Mouse (Mus musculus) neural tube, embryonic 13.5 days (tissue): ENCODE measurements at regions not wholly inside any gene's neighbourhood (a gene's known extent, or its start where the extent isn't known, plus 50 kb on each side); places are given as distances from the start of the nearest gene placed in this dataset.

Experiments
- ATAC-seq: fragments of 200-750 bp; cut with Nextera tagmentation; 2 replicates; pipeline ENCODE4 v1.8.0; 2017; ENCODE audit warnings: low read depth, mild to moderate bottlenecking, moderate TSS enrichment, moderate library complexity
- H3K27ac ChIP-seq: fragments of 300-500 bp; sonication (generic); replicated peaks from 2 replicates; pipeline ENCODE4 v1.5.1; 2015; ENCODE audit warnings: moderate library complexity, mild to moderate bottlenecking, inconsistent platforms
- H3K27me3 ChIP-seq: fragments of 300-500 bp; sonication (generic); 2 replicates; pipeline ENCODE4 v1.6.1; 2015; ENCODE audit warnings: mild to moderate bottlenecking, inconsistent platforms
- H3K36me3 ChIP-seq: fragments of 300-500 bp; sonication (generic); 2 replicates; pipeline ENCODE4 v1.6.1; 2015; ENCODE audit warnings: mild to moderate bottlenecking, inconsistent platforms
- H3K4me1 ChIP-seq: fragments of 300-500 bp; sonication (generic); replicated peaks from 2 replicates; pipeline ENCODE4 v1.6.1; 2015; ENCODE audit warnings: inconsistent platforms
- H3K4me2 ChIP-seq: fragments of 300-500 bp; sonication (generic); 2 replicates; pipeline ENCODE4 v1.6.1; 2015; ENCODE audit warnings: inconsistent platforms, mild to moderate bottlenecking, moderate library complexity
- H3K4me3 ChIP-seq: fragments of 300-500 bp; sonication (generic); 2 replicates; pipeline ENCODE4 v1.5.1; 2015; ENCODE audit warnings: mild to moderate bottlenecking, inconsistent platforms
- H3K9ac ChIP-seq: fragments of 300-500 bp; sonication (generic); 2 replicates; pipeline ENCODE4 v1.6.1; 2015; ENCODE audit warnings: moderate library complexity, mild to moderate bottlenecking, inconsistent platforms
- H3K9me3 ChIP-seq: fragments of 300-500 bp; sonication (generic); 2 replicates; pipeline ENCODE4 v1.6.1; 2016; ENCODE audit warnings: inconsistent platforms
- WGBS: fragments of 180-500 bp; shearing (Covaris S2); methylation state at CpG from one replicate; pipeline ENCODE4 v1.1.7; 2015; 5-methylcytosine and 5-hydroxymethylcytosine counted together

DNA sequence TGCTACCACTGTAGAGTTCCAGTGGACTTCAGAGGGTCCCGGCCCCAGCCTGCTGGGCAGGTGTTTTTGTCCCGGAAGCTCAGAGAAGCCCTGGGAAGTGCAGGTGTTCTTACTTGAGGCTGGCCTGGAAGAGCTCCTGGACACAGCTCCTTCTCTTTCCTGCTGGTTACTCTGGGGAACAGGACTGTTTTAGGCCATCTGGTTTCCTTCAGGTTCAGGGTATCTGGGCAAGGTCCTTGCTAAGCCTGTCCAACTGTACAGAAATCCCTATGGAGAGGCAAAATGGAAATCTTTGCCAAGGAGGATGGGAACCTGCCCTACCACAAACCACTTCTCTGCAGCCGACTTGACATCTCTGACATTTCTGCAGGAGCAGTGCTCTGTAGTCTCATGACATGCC, 198.4 kb downstream of the Foxo1 start:
- Histone ChIP-seq H3K9ac (no peak overlapping the region), H3K9me3 (peaks cover 11% of the 10 kb centered on the region), H3K4me1 (peaks cover 20% of the 10 kb centered on the region), H3K36me3 (no peaks in the 10 kb centered on the region), H3K27me3 (no peaks in the 10 kb centered on the region), H3K27ac (peak overlapping the region; percentile 49; the same call in 1 of the 2 replicates), H3K4me2 (no peak overlapping the region), H3K4me3 (no peak overlapping the region)
- no peak for ATAC-seq
- 82% methylated on average over 3 of the region's 3 CpGs for WGBS

DNA sequence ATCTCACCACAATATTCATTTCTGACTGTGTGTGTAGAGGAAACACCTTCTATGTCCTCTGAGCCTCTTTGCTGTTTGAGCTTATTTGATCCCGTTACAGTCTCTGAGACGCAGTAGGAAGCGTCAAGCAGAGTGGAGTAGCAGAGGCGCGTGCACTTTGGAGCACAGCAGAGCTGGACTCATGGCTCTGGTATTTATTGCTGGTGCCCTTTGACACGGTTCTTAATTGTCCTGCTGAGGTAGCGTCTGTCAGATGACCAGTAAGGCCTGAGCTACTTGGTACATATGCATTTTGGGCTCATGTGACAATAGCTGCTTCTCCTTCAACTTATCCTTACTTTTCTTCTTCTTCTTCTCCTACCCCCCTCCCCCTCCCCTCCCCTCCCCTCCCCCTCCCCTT, 195.8 kb downstream of the Foxo1 start:
- peaks cover 20% of the 10 kb centered on the region for H3K4me1 ChIP-seq
- no peak overlapping the region for H3K4me3 ChIP-seq
- H3K27me3 ChIP-seq: no peaks in the 10 kb centered on the region; the same call in 1 of the 2 replicates
- H3K9ac ChIP-seq: no peak overlapping the region
- no peaks in the 10 kb centered on the region for H3K36me3 ChIP-seq
- no peaks in the 10 kb centered on the region for H3K9me3 ChIP-seq
- WGBS: 28% methylated on average over 7 of the region's 7 CpGs
- no peak overlapping the region for H3K4me2 ChIP-seq
- no peak overlapping the region for H3K27ac ChIP-seq
- ATAC-seq: no peak

GRCm38 (mm10) chr3:52454955-52455354, 186.8 kb downstream of the Foxo1 start:
- WGBS: 89% methylated on average over 5 of the region's 5 CpGs
- H3K9ac ChIP-seq: no peak overlapping the region

GRCm38 (mm10) chr3:52453041-52453440, 184.9 kb downstream of the Foxo1 start:
- H3K9ac ChIP-seq: no peak overlapping the region
- no peaks in the 10 kb centered on the region for H3K36me3 ChIP-seq
- H3K4me1 ChIP-seq: no peaks in the 10 kb centered on the region
- H3K9me3 ChIP-seq: no peaks in the 10 kb centered on the region
- H3K27ac ChIP-seq: no peak overlapping the region
- H3K4me3 ChIP-seq: no peak overlapping the region
- no peak overlapping the region for H3K4me2 ChIP-seq
- 81% methylated on average over 3 of the region's 3 CpGs for WGBS
- H3K27me3 ChIP-seq: no peaks in the 10 kb centered on the region
- no peak for ATAC-seq

More at GRCm38 (mm10) chr3:52454955-52455354, 186.8 kb downstream of the Foxo1 start:
- Histone ChIP-seq H3K27me3 (no peaks in the 10 kb centered on the region), H3K4me3 (no peak overlapping the region), H3K36me3 (no peaks in the 10 kb centered on the region), H3K27ac (no peak overlapping the region), H3K4me1 (no peaks in the 10 kb centered on the region), H3K4me2 (no peak overlapping the region), H3K9me3 (no peaks in the 10 kb centered on the region)
- no peak for ATAC-seq

GRCm38 (mm10) chr3:52452345-52452744, 184.2 kb downstream of the Foxo1 start:
- Histone ChIP-seq H3K4me3 (no peak overlapping the region), H3K27ac (no peak overlapping the region), H3K36me3 (no peaks in the 10 kb centered on the region), H3K27me3 (no peaks in the 10 kb centered on the region), H3K4me2 (no peak overlapping the region), H3K9ac (no peak overlapping the region), H3K9me3 (no peaks in the 10 kb centered on the region), H3K4me1 (no peaks in the 10 kb centered on the region)
- ATAC-seq: no peak
- 70% methylated on average over 5 of the region's 5 CpGs for WGBS

GRCm38 (mm10) chr3:52446991-52447390, 178.9 kb downstream of the Foxo1 start:
- no peak overlapping the region for H3K4me2 ChIP-seq
- no peaks in the 10 kb centered on the region for H3K9me3 ChIP-seq
- no peaks in the 10 kb centered on the region for H3K27me3 ChIP-seq
- peaks cover 6% of the 10 kb centered on the region for H3K4me1 ChIP-seq
- 58% methylated on average over 1 of the region's 1 CpGs for WGBS
- ATAC-seq: no peak
- no peak overlapping the region for H3K27ac ChIP-seq
- no peak overlapping the region for H3K9ac ChIP-seq
- H3K36me3 ChIP-seq: no peaks in the 10 kb centered on the region
- no peak overlapping the region for H3K4me3 ChIP-seq

DNA sequence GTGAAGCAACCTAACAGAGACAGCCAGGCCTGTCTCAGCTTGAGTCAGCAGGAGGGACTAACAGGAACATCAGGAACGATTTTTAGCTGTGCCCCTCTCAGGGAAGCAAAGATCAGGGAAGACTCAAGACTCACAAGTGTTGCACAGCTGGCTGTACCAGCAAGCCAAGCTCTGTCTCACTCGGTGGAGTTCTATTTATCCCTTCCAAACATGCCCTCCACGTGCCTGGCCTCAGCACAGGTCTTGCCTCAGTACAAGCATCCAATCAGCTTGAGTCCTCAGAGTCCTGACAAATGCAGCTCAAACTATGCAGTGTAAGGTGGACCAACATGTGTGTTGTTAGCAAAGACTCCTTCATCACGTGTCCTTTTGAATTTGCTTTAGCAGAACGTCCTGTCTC, 178.4 kb downstream of the Foxo1 start:
- 71% methylated on average over 5 of the region's 5 CpGs for WGBS
- Histone ChIP-seq H3K4me3 (no peak overlapping the region), H3K9ac (no peak overlapping the region), H3K9me3 (no peaks in the 10 kb centered on the region), H3K36me3 (no peaks in the 10 kb centered on the region), H3K27ac (no peak overlapping the region), H3K4me1 (peaks cover 6% of the 10 kb centered on the region), H3K27me3 (no peaks in the 10 kb centered on the region), H3K4me2 (no peak overlapping the region)
- ATAC-seq: no peak

GRCm38 (mm10) chr3:52444420-52445119, 176.4 kb downstream of the Foxo1 start:
- ATAC-seq: no peak
- H3K4me2 ChIP-seq: no peak overlapping the region

DNA sequence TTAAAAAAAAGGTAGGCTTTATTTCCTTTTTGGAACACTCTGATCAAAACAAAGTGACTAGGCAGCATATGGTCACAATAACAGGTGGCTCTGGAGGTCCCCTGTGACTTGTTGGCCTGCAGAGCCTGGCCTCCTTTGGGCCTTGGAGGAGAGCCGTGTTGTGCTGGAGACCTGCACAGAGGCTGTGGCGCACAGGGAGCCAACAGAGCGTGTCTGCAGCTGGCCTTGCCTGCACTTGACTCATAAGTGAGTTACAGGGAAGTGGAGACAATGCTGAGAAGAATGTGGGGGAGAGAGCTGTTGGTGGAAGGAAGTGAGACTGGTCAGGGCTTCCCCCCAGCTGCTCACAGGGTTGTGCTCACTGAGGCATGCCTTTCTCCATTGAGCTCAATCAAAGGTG, 175.7 kb downstream of the Foxo1 start:
- 25% methylated on average over 3 of the region's 3 CpGs for WGBS
- no peaks in the 10 kb centered on the region for H3K9me3 ChIP-seq
- ATAC-seq: peak; percentile 40; the same call in 1 of the 2 replicates
- H3K27ac ChIP-seq: no peak overlapping the region
- no peak overlapping the region for H3K4me3 ChIP-seq
- H3K36me3 ChIP-seq: no peaks in the 10 kb centered on the region
- peaks cover 6% of the 10 kb centered on the region for H3K4me1 ChIP-seq
- H3K27me3 ChIP-seq: no peaks in the 10 kb centered on the region
- H3K4me2 ChIP-seq: no peak overlapping the region
- H3K9ac ChIP-seq: no peak overlapping the region

More at GRCm38 (mm10) chr3:52444420-52445119, 176.4 kb downstream of the Foxo1 start:
- Histone ChIP-seq H3K36me3 (no peaks in the 10 kb centered on the region), H3K27me3 (no peaks in the 10 kb centered on the region), H3K9ac (no peak overlapping the region), H3K27ac (no peak overlapping the region), H3K4me1 (peaks cover 6% of the 10 kb centered on the region), H3K9me3 (no peaks in the 10 kb centered on the region), H3K4me3 (no peak overlapping the region)
- WGBS: 91% methylated on average over 8 of the region's 8 CpGs

DNA sequence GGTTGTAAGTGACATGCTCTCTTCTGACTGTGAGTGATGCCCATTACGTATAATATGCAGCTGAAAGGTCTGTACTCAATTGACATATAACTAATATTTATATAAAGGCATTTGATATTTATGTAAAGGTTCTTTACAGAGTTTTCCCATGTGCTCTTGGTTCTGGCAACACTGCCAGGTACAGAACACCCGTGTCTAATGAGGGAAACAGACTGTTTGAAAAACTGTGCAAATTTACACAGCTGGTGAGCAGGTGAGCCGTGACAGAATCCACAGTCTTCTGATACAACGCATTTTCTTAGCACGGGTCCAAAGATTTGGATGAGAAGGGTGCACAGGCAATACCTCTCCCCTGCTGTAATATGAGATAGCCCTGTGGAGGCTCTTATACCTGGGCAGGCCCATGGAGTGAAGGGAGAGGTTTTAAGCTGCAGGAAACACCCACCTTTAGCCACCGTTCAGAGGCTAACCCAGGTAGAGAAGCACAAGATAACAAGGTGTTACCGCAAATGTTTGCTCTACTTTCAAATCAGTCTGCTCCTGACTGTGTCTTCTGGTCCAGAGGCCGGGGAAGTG, 161.0 kb downstream of the Foxo1 start:
- no peak overlapping the region for H3K4me3 ChIP-seq

DNA sequence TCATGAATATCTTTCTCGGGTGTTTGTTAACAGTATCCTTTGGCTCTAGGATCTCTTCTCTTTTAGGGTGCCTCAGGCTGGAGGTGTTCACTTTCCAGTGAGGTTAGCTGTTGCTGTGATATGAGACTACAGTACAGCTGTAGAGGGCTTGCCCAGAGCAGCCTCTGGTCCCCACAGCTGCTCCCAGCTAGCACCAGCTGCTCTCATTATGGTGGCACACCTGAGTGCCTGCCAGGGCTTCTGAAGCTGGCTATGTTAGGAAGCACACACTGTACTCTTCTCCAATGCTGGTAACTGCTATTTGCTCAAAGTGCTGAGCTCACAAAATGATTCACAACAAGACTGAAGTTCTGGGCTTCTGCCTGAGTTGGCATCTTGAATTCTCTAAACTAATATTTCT, 154.7 kb downstream of the Foxo1 start:
- WGBS: 86% methylated on average over 1 of the region's 1 CpGs
- no peak overlapping the region for H3K4me2 ChIP-seq
- no peak for ATAC-seq
- H3K36me3 ChIP-seq: no peaks in the 10 kb centered on the region
- H3K9ac ChIP-seq: no peak overlapping the region
- H3K4me1 ChIP-seq: no peaks in the 10 kb centered on the region
- H3K27ac ChIP-seq: no peak overlapping the region
- H3K27me3 ChIP-seq: no peaks in the 10 kb centered on the region
- H3K4me3 ChIP-seq: no peak overlapping the region
- peaks cover 14% of the 10 kb centered on the region for H3K9me3 ChIP-seq

More for the DNA sequence above, 161.0 kb downstream of the Foxo1 start:
- Histone ChIP-seq H3K4me1 (no peaks in the 10 kb centered on the region), H3K9ac (no peak overlapping the region), H3K27ac (no peak overlapping the region), H3K9me3 (no peaks in the 10 kb centered on the region), H3K4me2 (no peak overlapping the region), H3K36me3 (no peaks in the 10 kb centered on the region), H3K27me3 (no peaks in the 10 kb centered on the region)
- ATAC-seq: no peak
- WGBS: 81% methylated on average over 8 of the region's 8 CpGs

- H3K4me1 ChIP-seq: peaks cover 22% of the 10 kb centered on the region
- peaks cover 3% of the 10 kb centered on the region; the same call in 1 of the 2 replicates for H3K27me3 ChIP-seq
- no peak for ATAC-seq
- H3K36me3 ChIP-seq: no peaks in the 10 kb centered on the region
- H3K27ac ChIP-seq: no peak overlapping the region
- H3K9ac ChIP-seq: no peak overlapping the region
- WGBS: 60% methylated on average over 6 of the region's 6 CpGs
- no peak overlapping the region for H3K4me2 ChIP-seq
- peaks cover 4% of the 10 kb centered on the region for H3K9me3 ChIP-seq
- H3K4me3 ChIP-seq: no peak overlapping the region
Observed at GRCm38 (mm10) chr3:52416261-52416660, 148.1 kb downstream of the Foxo1 start.

DNA sequence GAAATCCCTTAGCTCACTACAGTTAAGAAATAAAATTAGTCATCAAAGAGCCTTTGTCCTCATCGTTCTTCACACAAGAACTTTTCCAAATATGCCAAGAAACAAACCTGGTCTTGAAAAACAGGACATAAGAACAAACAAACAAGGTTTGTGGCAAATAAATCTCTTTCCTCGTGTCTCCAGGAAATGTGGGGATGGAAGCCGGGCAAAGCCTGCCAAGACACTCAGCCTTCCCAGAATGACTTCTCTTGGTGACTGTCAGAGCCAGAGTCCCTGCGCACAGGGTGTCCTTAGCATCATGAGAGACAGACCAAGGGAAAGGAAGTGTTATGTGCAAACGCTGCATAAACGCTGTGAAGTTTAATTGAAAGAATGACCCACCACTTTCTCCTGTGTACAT, 147.2 kb downstream of the Foxo1 start:
- no peak overlapping the region for H3K9ac ChIP-seq
- H3K36me3 ChIP-seq: no peaks in the 10 kb centered on the region
- ATAC-seq: no peak
- no peak overlapping the region for H3K27ac ChIP-seq
- peaks cover 22% of the 10 kb centered on the region for H3K4me1 ChIP-seq
- H3K4me2 ChIP-seq: no peak overlapping the region
- H3K4me3 ChIP-seq: no peak overlapping the region
- peaks cover 3% of the 10 kb centered on the region; the same call in 1 of the 2 replicates for H3K27me3 ChIP-seq
- peaks cover 4% of the 10 kb centered on the region for H3K9me3 ChIP-seq
- 26% methylated on average over 6 of the region's 6 CpGs for whole genome bisulfite sequencing
